Mouse (Mus musculus) cerebellum, postnatal 10 days (tissue): ENCODE data around the gene Polr2e.

ENCODE experiments used
- DNase-seq, 2 experiments: peaks; one replicate each; pipeline ENCODE4 v3.0.0; 2021; ENCODE audit warnings: mixed read lengths in 2 of 2

Gene Polr2e

DNA sequence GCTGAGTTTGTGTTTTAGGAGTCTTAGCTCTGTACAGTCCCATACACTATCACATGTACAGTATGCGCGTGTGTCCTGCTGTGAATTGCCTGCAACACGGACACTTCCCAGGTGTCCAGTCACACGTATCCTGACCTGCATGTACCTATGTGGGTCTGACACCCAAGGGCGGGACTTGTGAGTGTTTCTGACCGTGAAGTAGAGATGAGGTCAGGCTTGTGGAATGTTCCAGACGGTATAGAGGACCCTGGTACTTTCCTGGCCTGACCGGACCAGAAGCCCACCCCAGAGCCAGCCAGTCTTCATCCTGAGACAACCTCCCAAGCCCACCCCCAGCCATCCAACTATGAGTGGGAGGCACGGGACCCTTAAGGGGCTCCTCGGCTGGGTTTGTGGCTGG, 24.0 kb downstream of the Polr2e start:
- no peak for DNase-seq

- DNase-seq, result no peak
Observed at GRCm38 (mm10) chr10:80014484-80015290, 24.9 kb downstream of the Polr2e start.

- no peak for DNase-seq
Observed at GRCm38 (mm10) chr10:80013609-80014008, 26.0 kb downstream of the Polr2e start.

- no peak for DNase-seq
Observed at GRCm38 (mm10) chr10:80011740-80012139, 27.9 kb downstream of the Polr2e start.

DNA sequence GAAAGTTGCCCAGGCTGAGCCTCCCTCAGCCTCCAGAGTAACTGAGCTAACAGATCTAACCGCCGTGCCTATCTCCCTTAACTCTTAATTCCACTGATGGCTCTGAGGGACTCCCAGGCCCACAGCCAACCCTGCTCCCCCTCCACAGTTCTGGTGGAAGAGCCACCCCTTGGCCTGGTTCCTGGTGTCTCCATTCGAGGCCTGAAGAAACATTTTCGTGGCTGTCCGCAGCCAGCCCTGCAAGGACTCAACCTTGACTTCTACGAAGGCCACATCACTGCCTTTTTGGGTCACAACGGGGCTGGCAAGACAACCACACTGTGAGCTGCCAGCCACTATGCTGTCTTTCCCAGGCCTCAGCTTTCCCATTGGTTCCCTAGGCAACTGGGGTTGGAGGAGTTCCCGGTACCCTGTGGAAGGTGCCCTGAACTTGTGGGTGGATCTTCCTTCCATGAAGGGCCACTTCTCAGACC, 35.3 kb downstream of the Polr2e start:
- DNase-seq, result no peak

DNA sequence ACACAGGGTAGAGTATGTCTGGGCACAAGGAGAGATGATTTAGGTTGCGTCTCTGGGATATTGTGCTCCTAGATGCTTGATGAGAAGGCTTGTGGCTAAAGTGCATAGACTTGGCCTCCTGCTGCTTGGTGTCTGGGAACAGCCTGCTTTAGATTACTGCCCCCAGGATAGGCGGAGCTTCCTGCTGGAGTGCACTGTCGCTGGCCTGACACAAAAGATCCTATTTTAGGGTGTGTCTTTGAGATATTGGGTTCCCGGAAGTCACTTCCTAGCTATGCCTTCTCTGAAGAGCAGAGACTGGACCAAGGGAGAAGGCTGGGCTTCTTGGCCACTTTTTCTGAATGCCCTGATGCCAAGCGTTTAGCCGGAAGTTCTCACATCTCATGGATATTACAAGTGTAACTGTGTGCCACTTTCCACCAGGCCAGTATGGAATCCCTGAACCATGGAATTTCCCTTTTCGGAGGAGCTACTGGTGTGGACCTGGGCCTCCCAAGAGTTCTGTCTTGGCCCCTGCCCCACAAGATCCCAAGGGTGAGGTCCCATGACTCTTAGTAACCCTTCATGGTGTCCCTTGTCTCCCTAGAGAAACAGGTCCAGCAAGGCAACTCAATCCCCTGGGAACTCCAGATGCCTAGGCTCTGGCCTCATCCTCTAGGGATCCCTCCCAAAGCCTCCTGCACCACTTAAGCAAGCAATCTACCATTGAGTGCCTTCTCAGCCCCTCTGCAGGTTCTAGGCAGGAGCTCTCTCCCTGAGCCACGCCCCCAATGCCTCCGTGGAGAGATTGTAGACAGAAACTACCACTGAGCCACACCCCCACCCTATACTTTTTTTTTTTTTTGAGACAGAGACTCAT, 36.0 kb downstream of the Polr2e start:
- no peak for DNase-seq

GRCm38 (mm10) chr10:80002829-80003228, 36.8 kb downstream of the Polr2e start:
- no peak for DNase-seq

GRCm38 (mm10) chr10:80001945-80002344, 37.6 kb downstream of the Polr2e start:
- DNase-seq, result no peak

GRCm38 (mm10) chr10:79997819-79998218, 41.8 kb downstream of the Polr2e start:
- DNase-seq, result peak; percentile 89 to 91

DNA sequence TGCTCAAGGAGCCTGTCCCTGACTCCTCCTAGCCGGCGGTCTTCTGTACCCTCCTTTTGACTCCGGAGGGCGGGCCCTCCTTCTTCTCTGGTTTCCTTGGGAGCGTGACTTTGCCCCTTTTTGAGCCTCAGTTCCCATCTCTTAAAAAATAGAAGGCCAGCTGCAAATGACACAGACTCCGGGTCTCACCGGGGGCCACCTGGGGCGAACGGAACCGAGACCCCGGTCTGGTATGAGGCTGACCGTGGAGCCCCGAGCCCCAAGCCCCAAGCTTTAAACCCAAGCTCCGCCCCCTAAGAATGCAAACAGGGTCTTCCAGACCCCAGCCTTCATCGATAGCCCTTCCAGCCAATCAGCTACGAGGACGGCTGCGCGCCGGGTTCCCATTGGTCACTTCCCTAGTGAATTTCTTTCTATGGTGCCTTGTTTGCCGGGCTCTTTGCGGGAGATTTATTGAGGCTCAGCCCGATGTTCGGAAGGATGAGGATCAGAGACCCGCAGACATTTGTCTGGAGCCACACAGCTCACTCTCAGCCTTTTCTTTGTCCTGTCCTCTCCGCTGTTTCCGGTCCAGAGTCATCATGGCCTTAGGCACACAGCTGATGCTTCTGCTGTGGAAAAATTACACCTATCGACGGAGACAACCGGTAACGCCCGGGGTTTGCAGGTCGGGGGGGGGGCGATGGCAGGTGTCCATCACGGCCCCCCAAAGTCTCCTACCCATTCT, 42.4 kb downstream of the Polr2e start:
- DNase-seq, result peak; percentile 90 to 93

DNA sequence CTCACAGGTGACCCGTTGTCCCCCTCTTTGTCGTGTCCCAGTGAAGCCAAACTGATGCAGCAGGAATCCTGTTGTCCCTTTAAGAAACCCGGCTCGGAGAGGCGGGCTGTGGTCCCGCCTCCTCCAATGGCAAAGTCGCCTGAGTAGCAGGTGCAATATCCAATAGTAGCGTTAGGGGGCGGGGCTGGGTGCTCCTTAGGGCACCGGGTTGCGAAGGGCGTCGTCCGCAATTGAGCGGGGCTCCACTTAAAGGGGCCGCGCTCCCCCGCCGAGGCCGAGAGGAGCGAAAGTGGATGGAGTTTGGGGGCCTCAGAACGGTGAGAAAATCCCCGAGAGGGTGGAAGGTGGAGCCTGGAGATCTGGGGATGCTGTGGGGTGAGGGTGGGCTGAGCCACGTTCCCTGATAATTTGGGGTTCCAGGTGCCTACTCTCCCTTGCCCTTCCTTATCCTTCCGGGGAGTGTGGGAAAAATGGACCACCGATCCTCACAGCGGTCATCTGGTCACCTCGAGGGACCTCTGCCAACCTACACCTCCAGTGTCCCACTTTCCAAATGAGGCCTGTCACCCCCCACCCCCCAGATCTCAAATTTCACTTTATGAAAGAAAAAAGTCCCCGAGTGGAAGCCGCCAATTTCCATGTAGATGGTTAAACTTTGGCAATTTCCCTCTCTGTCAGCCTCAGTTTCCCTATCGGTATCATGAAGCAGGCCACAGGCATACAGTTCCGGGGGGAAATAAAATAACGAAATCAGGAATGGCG, 43.1 kb downstream of the Polr2e start, which contains the start of gene Abca7:
Gene Abca7 (plus strand): TSS at position 223 of the 762 bp plus-strand sequence.
- peak; percentile 100 for DNase-seq

- no peak for DNase-seq
Observed at GRCm38 (mm10) chr10:79995636-79996035, 44.0 kb downstream of the Polr2e start.

DNA sequence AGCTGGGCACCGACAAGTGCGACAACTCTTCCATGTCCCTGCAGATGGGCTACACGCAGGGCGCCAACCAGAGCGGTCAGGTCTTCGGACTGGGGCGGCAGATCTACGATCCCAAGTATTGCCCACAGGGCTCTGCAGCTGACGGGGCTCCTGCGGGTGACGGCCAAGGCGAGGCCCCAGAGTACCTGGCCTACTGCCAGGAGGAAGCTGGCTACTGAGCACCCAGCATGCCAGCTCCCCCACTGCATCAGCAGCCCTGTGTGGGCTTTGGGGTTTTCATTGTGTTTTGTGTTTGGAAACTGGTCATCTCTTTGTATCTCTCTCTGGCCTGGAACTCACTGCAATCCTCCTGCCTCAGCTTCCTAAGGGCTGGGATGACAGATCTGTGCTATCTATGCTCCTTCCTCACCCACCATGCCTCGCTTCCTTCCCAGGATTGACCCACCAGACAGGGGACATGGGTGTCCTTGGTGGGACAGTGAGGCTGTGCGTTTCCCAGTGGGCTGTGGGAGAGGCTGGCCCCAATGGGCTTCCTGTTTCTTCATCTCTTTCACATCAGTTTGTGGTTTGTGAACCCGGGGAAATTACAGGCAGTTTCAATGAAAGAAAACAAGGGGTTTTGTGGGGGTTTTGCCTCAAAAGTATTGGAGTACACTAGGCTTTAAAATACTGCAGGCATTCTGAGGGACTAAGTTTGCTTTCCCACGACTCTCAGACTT, 45.0 kb downstream of the Polr2e start:
- DNase-seq, result peak in 1 of 2 experiments; percentile 50

DNA sequence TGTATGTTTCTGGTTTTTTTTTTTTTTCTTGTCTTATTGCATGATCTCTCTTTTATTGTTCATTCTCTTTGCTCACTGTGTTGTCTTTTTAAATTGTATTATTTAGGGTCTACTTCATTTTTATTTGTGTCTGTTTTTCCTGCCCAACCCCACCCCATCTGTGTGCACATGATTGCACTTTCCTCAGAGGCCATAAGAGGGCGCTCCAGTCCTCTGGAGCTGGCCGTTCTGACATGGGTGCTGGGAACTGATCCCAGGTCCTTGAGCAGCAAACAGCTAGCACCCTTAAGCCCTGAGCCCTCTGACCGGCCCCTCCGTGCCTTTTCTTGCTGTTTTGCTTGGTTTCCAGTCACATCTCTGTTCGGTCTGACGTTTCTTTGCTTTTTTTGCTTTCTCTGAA, 48.0 kb downstream of the Polr2e start:
- no peak for DNase-seq

GRCm38 (mm10) chr10:79991099-79991498, 48.5 kb downstream of the Polr2e start:
- no peak for DNase-seq

- DNase-seq, result no peak
Observed at GRCm38 (mm10) chr10:79989870-79990269, 49.7 kb downstream of the Polr2e start.

- no peak for DNase-seq
Observed at GRCm38 (mm10) chr10:79989272-79989786, 50.3 kb downstream of the Polr2e start.

DNA sequence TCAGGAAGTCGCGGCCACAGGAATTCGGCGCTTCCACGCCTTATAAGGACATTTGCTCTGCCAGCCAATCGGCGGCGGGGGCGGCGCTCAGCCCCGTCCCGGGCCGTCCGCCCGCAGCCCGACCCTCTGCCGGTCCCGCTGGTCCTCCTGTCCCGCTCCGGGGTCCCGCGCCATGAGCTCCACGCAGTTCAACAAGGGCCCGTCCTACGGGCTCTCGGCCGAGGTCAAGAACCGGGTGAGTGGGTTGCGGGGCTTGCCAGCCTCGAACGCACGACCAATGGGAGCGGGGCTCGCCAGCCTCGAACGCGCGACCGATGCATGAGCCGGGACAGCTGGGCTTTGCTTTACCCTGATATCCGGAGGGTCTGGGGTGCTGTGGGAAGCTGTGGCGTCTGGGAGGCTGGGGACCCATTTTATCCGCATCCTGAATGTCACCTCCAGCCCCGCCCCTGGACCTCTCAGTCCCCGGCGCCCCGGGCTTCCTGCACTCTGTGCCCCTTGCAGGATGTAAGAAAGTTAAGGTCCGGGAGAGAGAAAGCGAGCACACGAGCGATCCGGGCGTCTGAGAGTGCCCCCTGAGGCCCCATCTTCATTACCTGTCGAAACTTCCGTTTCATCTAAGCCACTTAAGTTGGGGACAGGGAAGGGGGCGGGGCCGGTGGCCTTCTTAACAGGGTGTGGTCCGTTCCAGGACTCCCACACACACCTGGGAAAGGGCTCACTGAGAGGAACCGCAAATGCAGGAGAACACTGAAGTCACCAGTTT, 50.9 kb downstream of the Polr2e start, which contains the start of gene Cnn2:
Gene Cnn2 (plus strand): TSS at position 79 of the 766 bp plus-strand sequence.
- no peak for DNase-seq

DNA sequence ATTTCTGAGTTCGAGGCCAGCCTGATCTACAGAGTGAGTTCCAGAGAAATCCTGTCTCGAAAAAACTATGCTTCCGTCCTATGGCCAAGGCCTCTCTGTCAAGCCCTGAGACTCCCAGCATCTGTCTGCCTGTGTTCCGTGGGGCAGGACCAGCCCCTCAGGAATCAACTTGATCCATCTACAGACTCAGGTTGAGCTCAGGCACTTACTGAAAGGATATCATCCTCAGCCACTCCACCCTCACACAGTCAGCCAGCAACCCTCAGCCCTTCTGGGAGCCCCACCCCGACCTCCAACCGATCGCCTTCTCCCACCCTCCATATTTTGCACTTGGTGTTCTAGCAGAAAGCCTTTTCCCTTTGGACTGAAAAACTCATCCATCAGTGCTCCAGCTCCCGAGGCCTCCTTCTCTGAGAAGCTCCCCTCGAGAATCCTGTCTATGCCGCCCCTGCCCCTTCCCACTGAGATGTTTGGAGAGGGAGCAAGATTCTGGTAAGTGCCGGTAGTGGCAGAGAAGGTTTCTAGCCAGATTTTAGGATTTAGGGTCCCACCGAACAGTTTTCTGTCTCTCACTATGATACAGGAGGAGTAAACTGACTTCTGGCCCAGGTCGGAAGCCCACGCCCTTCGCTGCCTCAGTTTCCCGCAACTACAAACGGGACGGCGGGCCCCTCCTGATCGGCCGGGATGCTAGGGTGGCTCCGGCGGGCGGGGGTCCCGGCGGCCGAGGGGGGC, 51.7 kb downstream of the Polr2e start:
- peak in 1 of 2 experiments; percentile 21 for DNase-seq

DNA sequence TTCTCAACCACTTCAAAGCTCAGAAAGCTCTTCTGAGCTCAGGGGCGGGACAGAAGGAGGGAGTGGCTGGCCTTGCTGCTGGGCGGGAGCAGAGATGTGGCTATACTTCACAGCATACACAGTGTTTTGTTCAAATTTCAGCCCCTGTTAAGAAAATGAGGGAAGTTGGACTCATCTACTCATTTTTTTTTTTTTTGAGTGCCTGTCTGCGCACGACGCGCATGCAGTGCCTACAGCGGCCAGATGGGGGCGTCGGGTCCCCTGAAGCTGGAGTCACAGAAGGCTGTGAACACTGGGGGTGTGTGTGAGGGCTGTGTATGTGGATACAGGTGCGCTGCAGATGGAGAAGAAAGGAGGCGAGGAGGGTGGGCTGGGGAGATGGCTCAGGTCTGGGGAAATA, 52.6 kb downstream of the Polr2e start:
- DNase-seq, result peak; percentile 94 to 97
